Mouse (Mus musculus) pancreas, adult 10 weeks (tissue): ENCODE results near the gene Casp2. TPM values are rescaled to one million over a fixed set of nuclear protein-coding genes. Genes with fewer than 3 reads are reported as not detected.

Source experiments
- polyA plus RNA-seq: library from polyadenylated mRNA; stranded (reverse); fragments of 350-450 nt; fragmentation: Illumina TruSeq; extraction: RNeasy Lipid Tissue Mini Kit (QIAGEN cat#74804); gene quantifications from one replicate; pipeline ENCODE4 v1.2.3, GENCODE M21; 2015; ENCODE audit warnings: low read depth, low replicate concordance; ENCODE audit not compliant: insufficient read depth

Gene Casp2
- polyA plus RNA-seq: 6.7 TPM

GRCm38 (mm10) chr6:42264626-42265312, at the start of gene Casp2:
TSS of gene Casp2 (plus strand) at chr6:42264985.

GRCm38 (mm10) chr6:42215028-42215427, 49.8 kb upstream of the Casp2 start, which contains the start of gene Tas2r144:
TSS of gene Tas2r144 (plus strand) at chr6:42215328.

GRCm38 (mm10) chr6:42245711-42246353, 19.0 kb upstream of the Casp2 start, which contains the start of gene Gstk1:
TSS of gene Gstk1 (plus strand) at chr6:42245935.

GRCm38 (mm10) chr6:42261524-42262170, 3.1 kb upstream of the Casp2 start, which contains the start of gene Tmem139:
TSS of gene Tmem139 (plus strand) at chr6:42261970.

GRCm38 (mm10) chr6:42286448-42286847, 21.7 kb downstream of the Casp2 start, which contains the start of gene Clcn1:
TSS of gene Clcn1 (plus strand) at chr6:42286685.

GRCm38 (mm10) chr6:42324482-42325267, 59.9 kb downstream of the Casp2 start, which contains the start of gene Fam131b:
TSS of gene Fam131b (minus strand) at chr6:42324643.

Other genes starting within 250 kb of the Casp2 start
- not detected for gene Sva, start 226.6 kb upstream of the Casp2 start, polyA plus RNA-seq
- not detected for gene Tas2r139, start 124.0 kb upstream of the Casp2 start, polyA plus RNA-seq
- not detected for gene Tas2r144, start 49.7 kb upstream of the Casp2 start, polyA plus RNA-seq
- gene Gstk1, start 19.1 kb upstream of the Casp2 start, polyA plus RNA-seq: 14.2 TPM
- gene Tmem139, start 3.0 kb upstream of the Casp2 start, polyA plus RNA-seq: not detected
- gene Clcn1, start 21.7 kb downstream of the Casp2 start, polyA plus RNA-seq: not detected
- gene Fam131b, start 59.7 kb downstream of the Casp2 start, polyA plus RNA-seq: 0.18 TPM
- gene Zyx, start 84.6 kb downstream of the Casp2 start, polyA plus RNA-seq: 21.8 TPM
- gene Epha1, start 108.3 kb downstream of the Casp2 start, polyA plus RNA-seq: 1.8 TPM
- not detected for gene Tas2r143, start 135.3 kb downstream of the Casp2 start, polyA plus RNA-seq
- not detected for gene Tas2r135, start 140.4 kb downstream of the Casp2 start, polyA plus RNA-seq
- not detected for gene Tas2r126, start 169.6 kb downstream of the Casp2 start, polyA plus RNA-seq
- not detected for gene Olfr458, start 200.2 kb downstream of the Casp2 start, polyA plus RNA-seq
- not detected for gene Olfr457, start 211.3 kb downstream of the Casp2 start, polyA plus RNA-seq
- not detected for gene Olfr456, start 222.2 kb downstream of the Casp2 start, polyA plus RNA-seq